Mouse (Mus musculus) heart, postnatal 0 days (tissue): ENCODE data around the gene Tcerg1l. TPM values are rescaled to one million over a fixed set of nuclear protein-coding genes. Genes with fewer than 3 reads are reported as not detected.

ENCODE experiments used
- ATAC-seq: fragments of 200-750 bp; cut with Nextera tagmentation; 2 replicates; pipeline ENCODE4 v1.8.0; 2017; ENCODE audit warnings: low read depth, moderate number of reproducible peaks, moderate library complexity; ENCODE audit not compliant: insufficient read depth
- DNase-seq: peaks from one replicate; pipeline ENCODE4 v3.0.0-alpha.2; 2016; ENCODE audit warnings: low spot score
- H3K27ac ChIP-seq: fragments of 300-500 bp; sonication (generic); 2 replicates; pipeline ENCODE4 v1.5.1; 2014; ENCODE audit warnings: low read depth, mild to moderate bottlenecking
- H3K27me3 ChIP-seq: fragments of 300-500 bp; sonication (generic); 2 replicates; pipeline ENCODE4 v1.6.1; 2014; ENCODE audit warnings: low read length, mixed read lengths; ENCODE audit not compliant: control insufficient read depth, insufficient read depth
- H3K36me3 ChIP-seq: fragments of 300-500 bp; sonication (generic); replicated peaks from 2 replicates; pipeline ENCODE4 v1.6.1; 2014; ENCODE audit warnings: low read length, mixed read lengths; ENCODE audit not compliant: control insufficient read depth, insufficient read depth
- H3K4me1 ChIP-seq: fragments of 300-500 bp; sonication (generic); 2 replicates; pipeline ENCODE4 v1.6.1; 2014; ENCODE audit warnings: antibody characterized with exemption; ENCODE audit not compliant: control insufficient read depth, insufficient read depth
- H3K4me2 ChIP-seq: fragments of 300-500 bp; sonication (generic); 2 replicates; pipeline ENCODE4 v1.6.1; 2014; ENCODE audit warnings: low read depth, mild to moderate bottlenecking, low read length, moderate library complexity
- H3K4me3 ChIP-seq: fragments of 300-500 bp; sonication (generic); 2 replicates; pipeline ENCODE4 v1.5.1; 2014; ENCODE audit warnings: low read depth, low read length
- H3K9ac ChIP-seq: fragments of 300-500 bp; sonication (generic); replicated peaks from 2 replicates; pipeline ENCODE4 v1.6.1; 2014; ENCODE audit warnings: low read depth, low read length, mixed read lengths
- H3K9me3 ChIP-seq: fragments of 300-500 bp; sonication (generic); replicated peaks from 2 replicates; pipeline ENCODE4 v1.6.1; 2016; ENCODE audit warnings: low read length; ENCODE audit not compliant: control insufficient read depth
- CTCF ChIP-seq: IDR thresholded peaks from 2 replicates; pipeline ENCODE4 v1.5.1; 2016; ENCODE audit warnings: antibody characterized with exemption, control low read depth, low read depth
- EP300 ChIP-seq: IDR thresholded peaks from 2 replicates; pipeline ENCODE4 v1.6.1; 2016; ENCODE audit warnings: antibody characterized with exemption, low read depth
- WGBS: fragments of 180-500 bp; shearing (Covaris S2); extraction: QIAGEN DNeasy Blood & Tissue Kit; methylation state at CpG from one replicate; pipeline ENCODE4 v1.1.7; 2014; 5-methylcytosine and 5-hydroxymethylcytosine counted together
- polyA plus RNA-seq: library from polyadenylated mRNA; unstranded; fragments of >200 nt; fragmentation: Nextera tagmentation; extraction: Ambion mirVana; gene quantifications from 2 replicates; pipeline ENCODE4 v1.2.1, GENCODE M21; 2015
- total RNA-seq: library from RNA; depleted of rRNA; stranded (reverse); fragments of >200 nt; gene quantifications from 2 replicates; pipeline ENCODE4 v1.2.3, GENCODE M21; 2014; ENCODE audit warnings: low replicate concordance

The Tcerg1l gene
- total and polyA plus RNA-seq, 2 experiments from 2014 or later: not detected

- H3K4me2 ChIP-seq: no peak overlapping the region
- H3K9ac ChIP-seq: no peak overlapping the region
- DNase-seq: no peak
- ATAC-seq: no peak; the same call in 1 of the 2 replicates
- TF ChIP-seq CTCF: no peak
- TF ChIP-seq EP300: no peak
- no peaks in the 10 kb centered on the region for H3K9me3 ChIP-seq
- no peaks in the 10 kb centered on the region for H3K4me1 ChIP-seq
- no peak overlapping the region for H3K27ac ChIP-seq
- WGBS: 60% methylated on average over 6 of the region's 6 CpGs
- no peaks in the 10 kb centered on the region for H3K27me3 ChIP-seq
- no peaks in the 10 kb centered on the region for H3K36me3 ChIP-seq
- no peak overlapping the region for H3K4me3 ChIP-seq
Observed at GRCm38 (mm10) chr7:138217556-138218098, 179.9 kb downstream of the Tcerg1l start.

GRCm38 (mm10) chr7:138215177-138215830 is 182.2 kb downstream of the Tcerg1l start:
- Histone ChIP-seq H3K9me3 (no peaks in the 10 kb centered on the region), H3K4me1 (peaks cover 6% of the 10 kb centered on the region; the same call in 1 of the 2 replicates), H3K27me3 (no peaks in the 10 kb centered on the region), H3K4me2 (no peak overlapping the region), H3K27ac (no peak overlapping the region), H3K9ac (no peak overlapping the region), H3K4me3 (no peak overlapping the region), H3K36me3 (no peaks in the 10 kb centered on the region)
- WGBS: 54% methylated on average over 15 of the region's 15 CpGs
- no peak for TF ChIP-seq EP300
- no peak for TF ChIP-seq CTCF
- ATAC-seq (no peak), DNase-seq (no peak)

- Histone ChIP-seq H3K9me3 (no peaks in the 10 kb centered on the region), H3K4me3 (no peak overlapping the region), H3K9ac (no peak overlapping the region), H3K36me3 (no peaks in the 10 kb centered on the region), H3K4me2 (no peak overlapping the region), H3K4me1 (peaks cover 8% of the 10 kb centered on the region; the same call in 1 of the 2 replicates), H3K27me3 (no peaks in the 10 kb centered on the region), H3K27ac (no peak overlapping the region)
- DNase-seq: no peak
- TF ChIP-seq EP300: no peak
- no peak for TF ChIP-seq CTCF
- no peak for ATAC-seq
- 63% methylated on average over 9 of the region's 9 CpGs for WGBS
Observed at GRCm38 (mm10) chr7:138214710-138215109, 182.8 kb downstream of the Tcerg1l start.

- H3K4me1 ChIP-seq: peaks cover 8% of the 10 kb centered on the region; the same call in 1 of the 2 replicates
- no peaks in the 10 kb centered on the region for H3K27me3 ChIP-seq
- no peak overlapping the region for H3K27ac ChIP-seq
- H3K36me3 ChIP-seq: no peaks in the 10 kb centered on the region
- ATAC-seq: no peak
- no peak for DNase-seq
- no peaks in the 10 kb centered on the region for H3K9me3 ChIP-seq
- peak overlapping the region; percentile 41 for H3K4me2 ChIP-seq
- H3K9ac ChIP-seq: no peak overlapping the region
- TF ChIP-seq CTCF (no peak), EP300 (no peak)
- H3K4me3 ChIP-seq: no peak overlapping the region; the same call in 1 of the 2 replicates
- 6% methylated on average over 5 of the region's 5 CpGs for WGBS
Observed at GRCm38 (mm10) chr7:138209769-138210168, 187.8 kb downstream of the Tcerg1l start.

- TF ChIP-seq EP300 (no peak), CTCF (no peak)
- ATAC-seq (no peak), DNase-seq (no peak)
- Histone ChIP-seq H3K4me3 (no peak overlapping the region), H3K9me3 (no peaks in the 10 kb centered on the region), H3K4me2 (no peak overlapping the region), H3K27me3 (no peaks in the 10 kb centered on the region), H3K36me3 (no peaks in the 10 kb centered on the region), H3K9ac (no peak overlapping the region), H3K27ac (no peak overlapping the region), H3K4me1 (0 out of 2 replicates have a peak, but pooled peaks cover under 1% of the 10 kb centered on the region)
- 75% methylated on average over 2 of the region's 2 CpGs for WGBS
Observed at GRCm38 (mm10) chr7:138205124-138205523, 192.4 kb downstream of the Tcerg1l start.
